ENCODE assay signal across 9 mouse cellular contexts in genomic region chr11:114923961-114924360, GRCm38 (mm10). TPM values are rescaled to one million over a fixed set of nuclear protein-coding genes. Genes with fewer than 3 reads are reported as not detected.
DNase-seq lines count a peak whose midpoint lies in the region; ATAC-seq and TF ChIP-seq lines count a peak whose summit lies in the region.
"Had no signal": no experiment of that assay in that cellular context is flagged by ENCODE, and none has a peak within 500 bp of the region (broad histone marks: within the 10 kb centered on the region; RNA-seq: fewer than 3 reads in every experiment).

No protein-coding gene starts in this region.

- no peak overlapping the region for H3K27ac ChIP-seq in forebrain, embryonic 11.5 days (ENCODE audit: low read depth, low read length)
- no peak overlapping the region for H3K27ac ChIP-seq in forebrain, embryonic 16.5 days (ENCODE audit: low read length)
- H3K27ac ChIP-seq in testis, adult 2 months (ENCODE audit: control insufficient read depth, insufficient read depth, low read depth, low read length) = no peak overlapping the region
- H3K27ac ChIP-seq in lung, postnatal 0 days (ENCODE audit: low read length) = no peak overlapping the region
- no peak overlapping the region for H3K27ac ChIP-seq in intestine, embryonic 15.5 days

- ATAC-seq in forebrain, embryonic 11.5 days (replicated peaks; ENCODE audit: low FRiP score) = no peak
- ATAC-seq in forebrain, embryonic 16.5 days = no peak
- ATAC-seq in lung, postnatal 0 days = no peak
- ATAC-seq in intestine, embryonic 15.5 days = no peak

- peak; percentile 60 for DNase-seq in forebrain, embryonic 11.5 days (ENCODE audit: low spot score)
- DNase-seq in testis, postnatal 14 days (ENCODE audit: low spot score) = no peak
- DNase-seq in lung, postnatal 0 days (ENCODE audit: low spot score) = peak; percentile 23
- peak; percentile 81 for DNase-seq in thymus, postnatal 4 days
- no peak for DNase-seq in Muller cell, postnatal 12 days (ENCODE audit: inconsistent ontology term)
- DNase-seq: heart, adult 18-20 months had no signal

- peak; percentile 46; the same call in 1 of the 2 replicates for TF ChIP-seq CTCF in testis, adult 2 months (IDR thresholded peaks at IDR 0.05; ENCODE audit: control insufficient read depth, insufficient read depth, insufficient replicate concordance, low read depth, low read length)
- TF ChIP-seq CTCF in lung, postnatal 0 days (IDR thresholded peaks at IDR 0.05) = peak; percentile 62

- no peaks in the 10 kb centered on the region for H3K36me3 ChIP-seq in forebrain, embryonic 11.5 days (ENCODE audit: control insufficient read depth, insufficient read depth, low read length)
- H3K36me3 ChIP-seq in forebrain, embryonic 16.5 days (ENCODE audit: control insufficient read depth, insufficient read depth) = no peaks in the 10 kb centered on the region
- H3K36me3 ChIP-seq in testis, adult 2 months (ENCODE audit: control insufficient read depth, insufficient read depth, low read length) = no peaks in the 10 kb centered on the region
- no peaks in the 10 kb centered on the region for H3K36me3 ChIP-seq in lung, postnatal 0 days (ENCODE audit: insufficient read depth, low read length)
- no peaks in the 10 kb centered on the region for H3K36me3 ChIP-seq in intestine, embryonic 15.5 days

- TF ChIP-seq EP300 in lung, postnatal 0 days (IDR thresholded peaks at IDR 0.05) = no peak

- no peaks in the 10 kb centered on the region for H3K4me1 ChIP-seq in forebrain, embryonic 11.5 days (replicated peaks; ENCODE audit: control insufficient read depth, insufficient read depth, low read length)
- no peaks in the 10 kb centered on the region for H3K4me1 ChIP-seq in forebrain, embryonic 16.5 days (replicated peaks; ENCODE audit: control insufficient read depth, insufficient read depth, low read length)
- no peaks in the 10 kb centered on the region for H3K4me1 ChIP-seq in testis, adult 2 months (ENCODE audit: control insufficient read depth, insufficient read depth, low read length)
- H3K4me1 ChIP-seq in lung, postnatal 0 days (ENCODE audit: insufficient read depth, low read depth, low read length) = no peaks in the 10 kb centered on the region
- H3K4me1 ChIP-seq in intestine, embryonic 15.5 days (replicated peaks) = no peaks in the 10 kb centered on the region

- no peak overlapping the region for H3K9ac ChIP-seq in forebrain, embryonic 11.5 days (ENCODE audit: low read length)
- H3K9ac ChIP-seq in forebrain, embryonic 16.5 days (replicated peaks; ENCODE audit: low read depth, low read length) = no peak overlapping the region
- no peak overlapping the region for H3K9ac ChIP-seq in lung, postnatal 0 days (replicated peaks; ENCODE audit: low read depth)
- no peak overlapping the region for H3K9ac ChIP-seq in intestine, embryonic 15.5 days

- no peaks in the 10 kb centered on the region for H3K9me3 ChIP-seq in forebrain, embryonic 11.5 days (ENCODE audit: control insufficient read depth, low read length)
- no peaks in the 10 kb centered on the region; the same call in 1 of the 2 replicates for H3K9me3 ChIP-seq in forebrain, embryonic 16.5 days (ENCODE audit: control insufficient read depth, low read length)
- no peaks in the 10 kb centered on the region for H3K9me3 ChIP-seq in lung, postnatal 0 days (ENCODE audit: low read length)
- no peaks in the 10 kb centered on the region for H3K9me3 ChIP-seq in intestine, embryonic 15.5 days

- WGBS in forebrain, embryonic 11.5 days = 76% methylated on average over 4 of the region's 4 CpGs
- WGBS in forebrain, embryonic 16.5 days = 69% methylated on average over 4 of the region's 4 CpGs
- 70% methylated on average over 4 of the region's 4 CpGs for WGBS in lung, postnatal 0 days
- 71% methylated on average over 4 of the region's 4 CpGs for WGBS in intestine, embryonic 15.5 days

- no peak overlapping the region for H3K4me2 ChIP-seq in forebrain, embryonic 11.5 days (ENCODE audit: low read depth, low read length, severe bottlenecking)
- H3K4me2 ChIP-seq in forebrain, embryonic 16.5 days (ENCODE audit: low read length) = no peak overlapping the region
- H3K4me2 ChIP-seq in lung, postnatal 0 days (replicated peaks; ENCODE audit: low read depth, low read length) = no peak overlapping the region
- no peak overlapping the region for H3K4me2 ChIP-seq in intestine, embryonic 15.5 days (replicated peaks)

- no peaks in the 10 kb centered on the region for H3K27me3 ChIP-seq in forebrain, embryonic 11.5 days (ENCODE audit: control insufficient read depth, insufficient read depth, low read length)
- no peaks in the 10 kb centered on the region for H3K27me3 ChIP-seq in forebrain, embryonic 16.5 days (replicated peaks; ENCODE audit: control insufficient read depth, insufficient read depth, low read length)
- no peaks in the 10 kb centered on the region for H3K27me3 ChIP-seq in testis, adult 2 months (ENCODE audit: control insufficient read depth, insufficient read depth, low read length)
- no peaks in the 10 kb centered on the region for H3K27me3 ChIP-seq in lung, postnatal 0 days (replicated peaks; ENCODE audit: insufficient read depth, low read length)
- no peaks in the 10 kb centered on the region for H3K27me3 ChIP-seq in intestine, embryonic 15.5 days (replicated peaks)

- no peak overlapping the region for H3K4me3 ChIP-seq in forebrain, embryonic 11.5 days (ENCODE audit: low read depth, low read length)
- H3K4me3 ChIP-seq in forebrain, embryonic 16.5 days (replicated peaks; ENCODE audit: low read length) = no peak overlapping the region
- H3K4me3 ChIP-seq in testis, adult 2 months (ENCODE audit: control insufficient read depth, low read depth, low read length) = no peak overlapping the region
- H3K4me3 ChIP-seq in lung, postnatal 0 days (ENCODE audit: low read depth, low read length) = no peak overlapping the region
- no peak overlapping the region for H3K4me3 ChIP-seq in intestine, embryonic 15.5 days (replicated peaks)

- TF ChIP-seq POLR2A in testis, adult 2 months (IDR thresholded peaks at IDR 0.05; ENCODE audit: control insufficient read depth, low read depth, low read length) = no peak

RNA-seq across cellular contexts. Expression of gene Cd300lb, which starts 10.2 kb away (rescaled TPM):
- 0.15 TPM in 1 of 2 replicates, not detected in the other for polyA plus RNA-seq in forebrain, embryonic 11.5 days (2014; fragmentation: Nextera tagmentation; extraction: Ambion mirVana)
- polyA plus RNA-seq in forebrain, embryonic 16.5 days (2015; fragmentation: Nextera tagmentation; extraction: Ambion mirVana) = 0.08 TPM in 1 of 2 replicates, not detected in the other
- 0.05 TPM in 1 of 2 replicates, not detected in the other for polyA plus RNA-seq in testis, adult 2 months (2012; rRNA removed)
- 1.5 and 2.0 TPM in 2 replicates for polyA plus RNA-seq in lung, postnatal 0 days (2015; fragmentation: Nextera tagmentation; extraction: Ambion mirVana)
- 0.27 and 0.43 TPM in 2 replicates for polyA plus RNA-seq in intestine, embryonic 15.5 days (2015; fragmentation: Nextera tagmentation; extraction: Ambion mirVana)

RNA-seq across cellular contexts. Expression of gene Cd300a, which starts 34.1 kb away (rescaled TPM):
- polyA plus RNA-seq in forebrain, embryonic 11.5 days (2014; fragmentation: Nextera tagmentation; extraction: Ambion mirVana) = 0.35 and 0.64 TPM in 2 replicates
- 0.94 and 0.95 TPM in 2 replicates for polyA plus RNA-seq in forebrain, embryonic 16.5 days (2015; fragmentation: Nextera tagmentation; extraction: Ambion mirVana)
- 0.06 and 0.17 TPM in 2 replicates for polyA plus RNA-seq in testis, adult 2 months (2012; rRNA removed)
- polyA plus RNA-seq in lung, postnatal 0 days (2015; fragmentation: Nextera tagmentation; extraction: Ambion mirVana) = 4.6 and 5.9 TPM in 2 replicates
- 1.2 and 2.2 TPM in 2 replicates for polyA plus RNA-seq in intestine, embryonic 15.5 days (2015; fragmentation: Nextera tagmentation; extraction: Ambion mirVana)

RNA-seq across cellular contexts. Expression of gene Cd300c, which starts 45.0 kb away (rescaled TPM):
- not detected in 2 replicates for polyA plus RNA-seq in forebrain, embryonic 11.5 days (2014; fragmentation: Nextera tagmentation; extraction: Ambion mirVana)
- not detected in 2 replicates for polyA plus RNA-seq in forebrain, embryonic 16.5 days (2015; fragmentation: Nextera tagmentation; extraction: Ambion mirVana)
- not detected in 2 replicates for polyA plus RNA-seq in testis, adult 2 months (2012; rRNA removed)
- polyA plus RNA-seq in lung, postnatal 0 days (2015; fragmentation: Nextera tagmentation; extraction: Ambion mirVana) = 0.19 and 0.31 TPM in 2 replicates
- not detected in 2 replicates for polyA plus RNA-seq in intestine, embryonic 15.5 days (2015; fragmentation: Nextera tagmentation; extraction: Ambion mirVana)

Comparison
In these comparisons a context has a peak if more than half of its experiments do, and no peak if none do; other contexts are left out.
1. DNase-seq: peak in forebrain, embryonic 11.5 days (single experiment), lung, postnatal 0 days (single experiment) and thymus, postnatal 4 days (single experiment); none in testis, postnatal 14 days (single experiment) and Muller cell, postnatal 12 days (single experiment).